Mouse (Mus musculus) kidney, embryonic 14.5 days (tissue): ENCODE results near the gene Ipo13. TPM values are rescaled to one million over a fixed set of nuclear protein-coding genes. Genes with fewer than 3 reads are reported as not detected.

Experiments
- ATAC-seq: fragments of 200-750 bp; cut with Nextera tagmentation; 2 replicates; pipeline ENCODE4 v1.8.0; 2017; ENCODE audit warnings: moderate number of reproducible peaks, mild to moderate bottlenecking, moderate TSS enrichment, moderate library complexity; ENCODE audit not compliant: low FRiP score, low TSS enrichment
- H3K27ac ChIP-seq: fragments of 300-500 bp; sonication (generic); 2 replicates; pipeline ENCODE4 v1.5.1; 2014; ENCODE audit warnings: low read depth, mild to moderate bottlenecking, low read length, moderate library complexity, mixed read lengths
- H3K27me3 ChIP-seq: fragments of 300-500 bp; sonication (generic); 2 replicates; pipeline ENCODE4 v1.6.1; 2014; ENCODE audit warnings: mild to moderate bottlenecking, low read length; ENCODE audit not compliant: control insufficient read depth, insufficient read depth
- H3K36me3 ChIP-seq: fragments of 300-500 bp; sonication (generic); 2 replicates; pipeline ENCODE4 v1.6.1; 2014; ENCODE audit warnings: low read length, mixed read lengths; ENCODE audit not compliant: control insufficient read depth, insufficient read depth
- H3K4me1 ChIP-seq: fragments of 300-500 bp; sonication (generic); 2 replicates; pipeline ENCODE4 v1.6.1; 2014; ENCODE audit warnings: low read length, mixed read lengths; ENCODE audit not compliant: control insufficient read depth, insufficient read depth
- H3K4me2 ChIP-seq: fragments of 300-500 bp; sonication (generic); replicated peaks from 2 replicates; pipeline ENCODE4 v1.6.1; 2014; ENCODE audit warnings: low read depth, mild to moderate bottlenecking, low read length
- H3K4me3 ChIP-seq: fragments of 300-500 bp; sonication (generic); 2 replicates; pipeline ENCODE4 v1.5.1; 2014; ENCODE audit warnings: mild to moderate bottlenecking, low read length
- H3K9ac ChIP-seq: fragments of 300-500 bp; sonication (generic); 2 replicates; pipeline ENCODE4 v1.6.1; 2014; ENCODE audit warnings: low read depth, mild to moderate bottlenecking, low read length, moderate library complexity
- H3K9me3 ChIP-seq: fragments of 300-500 bp; sonication (generic); 2 replicates; pipeline ENCODE4 v1.6.1; 2016; ENCODE audit warnings: low read length; ENCODE audit not compliant: control insufficient read depth
- WGBS: fragments of 180-500 bp; shearing (Covaris S2); extraction: QIAGEN DNeasy Blood & Tissue Kit; methylation state at CpG from one replicate; pipeline ENCODE4 v1.1.7; 2014; 5-methylcytosine and 5-hydroxymethylcytosine counted together
- polyA plus RNA-seq: library from polyadenylated mRNA; unstranded; fragments of >200 nt; fragmentation: Nextera tagmentation; extraction: Ambion mirVana; gene quantifications from 2 replicates; pipeline ENCODE4 v1.2.1, GENCODE M21; 2014

Gene Ipo13
- polyA plus RNA-seq, 1 experiment from 2014 or later, result 40.1 TPM

- under 1% methylated on average over 33 of the region's 33 CpGs for WGBS
- H3K27me3 ChIP-seq, result peaks cover 30% of the 10 kb centered on the region
- peak within 1 kb of the TSS; percentile 40 for H3K4me3 ChIP-seq
- H3K36me3 ChIP-seq, result no peaks in the 10 kb centered on the region
- H3K4me1 ChIP-seq, result peaks cover 14% of the 10 kb centered on the region; the same call in 1 of the 2 replicates
- peak within 1 kb of the TSS; percentile 75 for H3K4me2 ChIP-seq
- no peaks in the 10 kb centered on the region for H3K9me3 ChIP-seq
- peak; percentile 78 for ATAC-seq
- no peak within 1 kb of the TSS for H3K27ac ChIP-seq
- H3K9ac ChIP-seq, result peak within 1 kb of the TSS; percentile 38; the same call in 1 of the 2 replicates
Observed at GRCm38 (mm10) chr4:117929391-117929881, 14.6 kb upstream of the Ipo13 start, which contains the start of gene Artn. Artn (minus strand) TSS chr4:117929763.

- no peaks in the 10 kb centered on the region for H3K9me3 ChIP-seq
- peaks cover 14% of the 10 kb centered on the region; the same call in 1 of the 2 replicates for H3K4me1 ChIP-seq
- H3K4me3 ChIP-seq, result peak overlapping the region; percentile 40
- peak; percentile 38 for ATAC-seq
- no peak overlapping the region for H3K27ac ChIP-seq
- WGBS, result 2% methylated on average over 13 of the region's 13 CpGs
- H3K27me3 ChIP-seq, result peaks cover 30% of the 10 kb centered on the region
- no peaks in the 10 kb centered on the region for H3K36me3 ChIP-seq
- peak overlapping the region; percentile 75 for H3K4me2 ChIP-seq
- H3K9ac ChIP-seq, result peak overlapping the region; percentile 38; the same call in 1 of the 2 replicates
Observed at GRCm38 (mm10) chr4:117928699-117929241, 14.0 kb upstream of the Ipo13 start.

- H3K27ac ChIP-seq, result no peak overlapping the region
- H3K9ac ChIP-seq, result no peak overlapping the region
- 14% methylated on average over 6 of the region's 6 CpGs for WGBS
- H3K4me1 ChIP-seq, result peaks cover 14% of the 10 kb centered on the region; the same call in 1 of the 2 replicates
- H3K9me3 ChIP-seq, result no peaks in the 10 kb centered on the region
- peaks cover 30% of the 10 kb centered on the region for H3K27me3 ChIP-seq
- peak overlapping the region; percentile 75 for H3K4me2 ChIP-seq
- peak overlapping the region; percentile 1; the same call in 1 of the 2 replicates for H3K4me3 ChIP-seq
- H3K36me3 ChIP-seq, result no peaks in the 10 kb centered on the region
- ATAC-seq, result peak; percentile 28; the same call in 1 of the 2 replicates
Observed at GRCm38 (mm10) chr4:117928234-117928633, 13.4 kb upstream of the Ipo13 start.

GRCm38 (mm10) chr4:117926545-117927482 is 12.0 kb upstream of the Ipo13 start:
- WGBS, result under 1% methylated on average over 71 of the region's 71 CpGs
- Histone ChIP-seq H3K9ac (peak overlapping the region; percentile 52; the same call in 1 of the 2 replicates), H3K36me3 (no peaks in the 10 kb centered on the region), H3K9me3 (no peaks in the 10 kb centered on the region), H3K4me1 (peaks cover 14% of the 10 kb centered on the region; the same call in 1 of the 2 replicates), H3K27ac (no peak overlapping the region), H3K4me3 (peak overlapping the region; percentile 49), H3K27me3 (peaks cover 30% of the 10 kb centered on the region), H3K4me2 (peak overlapping the region; percentile 94)
- peak; percentile 39 for ATAC-seq

- Histone ChIP-seq H3K4me1 (peaks cover 14% of the 10 kb centered on the region; the same call in 1 of the 2 replicates), H3K27ac (no peak overlapping the region), H3K36me3 (no peaks in the 10 kb centered on the region), H3K4me3 (no peak overlapping the region), H3K4me2 (no peak overlapping the region), H3K9ac (no peak overlapping the region), H3K27me3 (peaks cover 30% of the 10 kb centered on the region), H3K9me3 (no peaks in the 10 kb centered on the region)
- no peak for ATAC-seq
- WGBS, result 74% methylated on average over 5 of the region's 6 CpGs
Observed at GRCm38 (mm10) chr4:117924916-117925315, 10.1 kb upstream of the Ipo13 start.

- peaks cover 30% of the 10 kb centered on the region for H3K27me3 ChIP-seq
- no peak overlapping the region for H3K9ac ChIP-seq
- no peak overlapping the region for H3K4me2 ChIP-seq
- 54% methylated on average over 2 of the region's 2 CpGs for WGBS
- ATAC-seq, result no peak
- H3K27ac ChIP-seq, result no peak overlapping the region
- H3K4me1 ChIP-seq, result peaks cover 9% of the 10 kb centered on the region; the same call in 1 of the 2 replicates
- H3K36me3 ChIP-seq, result no peaks in the 10 kb centered on the region
- H3K4me3 ChIP-seq, result no peak overlapping the region
- H3K9me3 ChIP-seq, result no peaks in the 10 kb centered on the region
Observed at GRCm38 (mm10) chr4:117923450-117923849, 8.7 kb upstream of the Ipo13 start.

GRCm38 (mm10) chr4:117921358-117921757 is 6.6 kb upstream of the Ipo13 start:
- Histone ChIP-seq H3K9me3 (no peaks in the 10 kb centered on the region), H3K9ac (no peak overlapping the region), H3K4me1 (peaks cover under 1% of the 10 kb centered on the region; the same call in 1 of the 2 replicates), H3K36me3 (no peaks in the 10 kb centered on the region), H3K4me3 (no peak overlapping the region), H3K27me3 (peaks cover 12% of the 10 kb centered on the region), H3K27ac (no peak overlapping the region), H3K4me2 (no peak overlapping the region)
- WGBS, result 91% methylated on average over 2 of the region's 2 CpGs
- ATAC-seq, result no peak

- WGBS, result 89% methylated on average over 5 of the region's 5 CpGs
- no peak overlapping the region for H3K4me2 ChIP-seq
- no peak for ATAC-seq
- H3K9me3 ChIP-seq, result no peaks in the 10 kb centered on the region
- H3K4me3 ChIP-seq, result no peak overlapping the region
- H3K36me3 ChIP-seq, result no peaks in the 10 kb centered on the region
- H3K27ac ChIP-seq, result no peak overlapping the region
- peaks cover 12% of the 10 kb centered on the region; the same call in 1 of the 2 replicates for H3K4me1 ChIP-seq
- H3K27me3 ChIP-seq, result no peaks in the 10 kb centered on the region
- no peak overlapping the region for H3K9ac ChIP-seq
Observed at GRCm38 (mm10) chr4:117918762-117919161, 4.0 kb upstream of the Ipo13 start.
